Mouse (Mus musculus) right cerebral cortex, postnatal 10 days (tissue): Measurements from ENCODE around the gene Cfap36.

ENCODE experiments used
- DNase-seq, 2 experiments: peaks; one replicate each; pipeline ENCODE4 v3.0.0; 2021; ENCODE audit warnings: low spot score in 2 of 2

Cfap36 gene

DNA sequence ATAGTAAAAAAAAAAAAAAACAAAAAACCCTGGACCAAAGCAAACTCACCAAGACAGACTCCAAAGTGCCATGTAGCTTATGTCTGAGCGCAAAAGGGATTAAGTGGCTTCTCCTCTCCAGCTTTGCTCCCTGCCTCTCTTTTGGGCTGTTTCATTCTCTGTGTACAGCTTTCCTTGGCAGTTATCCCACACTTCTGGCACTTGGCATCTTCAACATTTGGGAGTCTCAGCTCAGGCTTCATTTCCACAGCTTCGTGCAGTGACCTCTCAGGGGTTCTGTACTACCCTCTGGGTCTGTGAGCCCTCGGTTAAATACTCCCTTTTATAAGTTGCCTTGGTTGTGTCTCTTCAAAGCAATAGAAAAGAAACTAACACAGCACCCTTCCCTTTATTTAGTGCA, 66.6 kb downstream of the Cfap36 start:
- DNase-seq: peak; percentile 51 to 65

DNA sequence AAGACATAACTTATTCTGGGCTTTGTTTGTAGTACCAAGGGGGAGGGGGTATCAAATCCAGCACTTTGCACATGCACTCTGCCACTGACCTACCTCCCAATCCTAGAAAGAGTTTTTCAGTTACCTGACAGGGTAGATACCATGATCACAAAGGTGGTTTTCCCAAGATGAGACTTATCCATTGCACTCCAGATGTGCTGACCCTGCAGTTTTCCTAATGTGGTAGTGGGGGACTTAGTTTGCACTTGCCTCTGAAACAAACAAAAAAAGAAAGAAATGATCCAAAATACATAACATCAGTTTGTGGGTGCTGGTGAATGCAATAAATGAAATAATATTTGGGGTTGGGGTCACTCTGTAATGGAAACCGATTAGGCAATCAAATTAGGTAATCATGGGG, 67.9 kb downstream of the Cfap36 start:
- DNase-seq: no peak

DNA sequence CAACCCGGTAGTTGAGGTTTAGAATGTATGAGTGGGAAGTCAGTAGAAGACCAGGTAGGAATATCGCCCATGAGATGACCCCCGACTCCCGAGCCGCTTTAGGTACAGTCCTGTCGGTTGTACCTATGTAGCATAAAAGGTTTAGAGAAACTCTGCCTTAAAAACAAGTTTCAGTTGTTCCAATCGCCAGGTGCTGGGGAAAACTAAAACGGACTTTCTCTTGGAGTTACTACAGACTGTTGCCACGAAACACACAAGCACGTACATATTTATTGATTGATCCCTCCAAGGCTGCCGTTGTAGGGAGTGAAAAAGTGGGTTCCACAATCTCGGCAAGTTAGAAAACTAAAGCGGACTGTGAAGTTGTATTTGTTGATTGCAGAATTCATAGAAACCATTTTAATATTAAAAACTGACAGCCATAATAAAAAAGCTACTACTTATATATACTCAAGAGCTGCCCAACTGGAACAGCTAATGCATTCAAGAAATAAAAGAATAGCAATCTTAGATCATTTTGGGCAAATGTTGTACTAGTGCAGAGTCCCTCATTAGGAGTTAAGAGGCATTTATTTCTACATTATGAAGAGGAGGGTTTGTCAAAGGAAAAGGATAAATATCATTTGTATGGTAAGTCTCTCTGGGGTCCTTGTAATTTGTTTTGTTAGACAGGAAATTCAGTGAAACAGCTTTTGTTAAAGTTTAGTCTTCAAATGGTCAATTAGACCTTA, 73.3 kb downstream of the Cfap36 start:
- no peak for DNase-seq

DNA sequence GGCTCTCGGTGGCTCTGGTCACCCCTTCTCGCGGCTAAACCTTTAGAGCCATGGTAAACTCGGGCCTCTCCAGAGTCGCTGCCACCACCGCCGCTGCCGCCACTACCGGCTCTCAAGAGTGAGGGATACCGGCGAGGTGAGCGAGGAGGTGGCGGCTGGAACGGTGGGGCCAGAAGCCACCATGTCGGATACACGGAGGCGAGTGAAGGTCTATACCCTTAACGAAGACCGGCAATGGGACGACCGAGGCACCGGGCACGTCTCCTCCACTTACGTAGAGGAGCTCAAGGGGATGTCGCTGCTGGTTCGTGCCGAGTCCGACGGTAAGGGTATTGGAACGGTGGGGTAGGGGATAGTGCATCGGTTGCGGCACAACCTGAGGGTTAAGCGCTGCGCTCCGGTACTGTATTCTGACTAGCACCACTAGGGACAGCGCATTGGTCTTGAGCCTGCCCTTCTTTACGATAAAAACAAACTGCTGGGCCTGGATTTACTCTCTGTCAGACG, 74.0 kb downstream of the Cfap36 start:
- DNase-seq: peak; percentile 59 to 68

DNA sequence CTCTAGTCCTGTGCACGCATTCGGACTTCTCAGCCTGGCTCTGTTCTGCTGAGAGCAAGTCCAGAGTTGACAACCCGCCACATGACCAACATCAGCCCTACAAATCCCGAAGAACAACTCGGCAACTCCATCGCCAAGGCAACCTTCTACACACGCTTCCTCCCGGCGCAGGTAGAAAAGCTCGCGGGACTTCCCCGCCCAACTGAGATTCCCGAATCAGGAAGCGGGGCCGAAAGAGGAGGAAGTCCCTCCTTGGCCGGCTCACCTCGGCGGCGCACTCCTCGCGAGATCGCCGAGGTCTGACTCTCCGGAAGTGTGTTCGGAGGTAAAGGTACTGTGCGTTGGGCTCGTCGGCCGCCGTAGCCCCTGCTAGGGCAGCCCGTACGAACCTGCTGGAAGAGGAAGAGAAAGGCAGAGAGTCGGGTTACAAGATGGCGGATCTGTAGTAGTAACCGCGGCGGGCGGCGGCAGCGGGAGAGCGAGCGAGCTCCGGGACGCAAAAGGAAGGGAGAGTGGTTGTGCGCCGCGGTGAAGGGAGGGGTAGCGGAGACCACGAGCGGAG, 74.6 kb downstream of the Cfap36 start, which contains the start of gene Ppp4r3b:
Gene Ppp4r3b, plus strand, starts transcription at position 328 of the 562 bp plus-strand sequence.
- DNase-seq: peak; percentile 99 to 100

DNA sequence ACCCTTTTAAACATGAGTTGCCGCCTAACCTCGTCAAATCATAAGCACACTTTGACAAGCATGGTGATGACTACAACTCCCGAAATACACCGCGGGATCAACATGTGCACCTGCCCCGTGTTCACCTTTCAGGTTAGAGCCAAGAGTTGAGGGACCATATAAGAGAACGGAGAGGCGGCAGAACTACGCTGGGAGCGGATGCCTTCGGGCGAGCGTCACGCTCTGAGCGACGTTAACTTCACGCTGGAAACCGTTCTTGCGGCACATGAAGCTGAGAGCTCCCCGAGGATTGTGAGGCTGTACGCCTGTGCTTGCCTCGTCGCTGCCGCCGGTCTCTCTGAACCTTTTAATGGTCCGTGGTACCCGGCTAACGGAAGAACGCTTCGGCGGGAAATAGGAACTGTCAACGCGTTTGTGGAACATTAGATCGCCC, 75.2 kb downstream of the Cfap36 start:
- DNase-seq: peak; percentile 71 to 82
